Mouse (Mus musculus) effector memory CD4-positive, alpha-beta T cell, adult 5 months (primary cell): ENCODE measurements around the gene 1700015F17Rik. TPM values are rescaled to one million over a fixed set of nuclear protein-coding genes. Genes with fewer than 3 reads are reported as not detected.

Source experiments
- polyA plus RNA-seq: library from polyadenylated mRNA; unstranded; fragments of 100-300 nt; shearing (Covaris generic); gene quantifications from one replicate; pipeline ENCODE4 v1.2.1, GENCODE M21; 2017

1700015F17Rik gene
- not detected for polyA plus RNA-seq

GRCm38 (mm10) chr5:5479043-5479442, at the start of gene 1700015F17Rik:
Gene 1700015F17Rik, minus strand, starts transcription at chr5:5479143.

GRCm38 (mm10) chr5:5514196-5515076, 35.5 kb upstream of the 1700015F17Rik start, which contains the start of gene Cldn12:
Gene Cldn12, minus strand, starts transcription at chr5:5514958.

GRCm38 (mm10) chr5:5419992-5420455, 58.9 kb downstream of the 1700015F17Rik start, which contains the start of gene Cdk14:
Gene Cdk14, minus strand, starts transcription at chr5:5420312.

Other genes with a start within 250 kb of the 1700015F17Rik start
- 0.26 TPM for gene Cdk14, start 58.8 kb downstream of the 1700015F17Rik start, polyA plus RNA-seq
- gene Cldn12, start 35.8 kb upstream of the 1700015F17Rik start, polyA plus RNA-seq: 1.7 TPM
- 12.3 TPM for gene Gtpbp10, start 80.4 kb upstream of the 1700015F17Rik start, polyA plus RNA-seq
- not detected for gene Gm8773, start 94.7 kb upstream of the 1700015F17Rik start, polyA plus RNA-seq
- gene Cfap69, start 185.1 kb upstream of the 1700015F17Rik start, polyA plus RNA-seq: 0.17 TPM
- 0.17 TPM for gene Steap2, start 215.4 kb upstream of the 1700015F17Rik start, polyA plus RNA-seq